Mouse (Mus musculus): ENCODE data around the gene Ush1g. TPM values are rescaled to one million over a fixed set of nuclear protein-coding genes. Genes with fewer than 3 reads are reported as not detected.

Gene Ush1g
- polyA plus RNA-seq, 1 experiment, result 0.01 TPM

DNA sequence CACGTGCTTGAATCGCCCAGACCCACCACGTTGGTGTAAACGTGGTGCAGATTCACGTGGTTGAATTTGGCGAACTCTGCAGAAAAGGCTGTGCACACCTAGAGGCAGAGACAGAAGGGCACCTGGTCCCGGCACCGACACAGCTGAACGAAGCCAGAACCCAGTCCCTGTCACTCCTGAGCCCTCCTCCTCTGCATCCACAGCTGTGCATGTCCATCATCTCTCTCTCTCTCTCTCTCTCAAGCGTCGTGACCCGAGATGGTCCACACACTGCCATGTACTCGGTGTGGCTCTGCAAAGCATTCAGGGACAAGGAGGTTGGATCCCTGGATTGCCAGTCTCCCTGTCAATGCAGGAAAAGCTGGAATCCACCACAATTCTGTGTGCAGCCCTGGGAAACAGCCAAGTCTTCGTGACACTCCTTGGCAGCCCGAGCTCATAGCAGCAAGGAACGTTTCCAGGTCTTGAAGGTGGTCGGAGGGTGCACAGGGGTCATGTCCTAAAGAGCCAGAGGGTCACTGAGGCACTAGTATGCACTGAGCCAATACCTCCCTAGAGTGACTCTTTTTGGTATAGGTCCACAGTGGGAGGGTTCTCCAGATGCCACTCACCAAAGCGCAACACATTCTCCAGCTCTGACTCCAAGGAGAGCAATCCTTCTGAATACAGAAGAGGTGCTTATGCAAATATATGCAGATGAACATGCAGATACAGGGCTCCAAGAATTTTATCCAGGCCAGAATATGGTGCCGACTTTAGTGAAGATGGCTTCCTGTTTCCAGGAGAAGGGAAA is 35.4 kb downstream of the Ush1g start:
- no peak for TF ChIP-seq MYOG (IDR thresholded peaks at IDR 0.05; ENCODE audit: control insufficient read depth, extremely low read depth, insufficient read length)
- TF ChIP-seq CEBPB (IDR thresholded peaks at IDR 0.05; ENCODE audit: low read depth), result no peak
- TF ChIP-seq MAX (IDR thresholded peaks at IDR 0.05), result no peak
- peak; percentile 88 for TF ChIP-seq MYOD1 (IDR thresholded peaks at IDR 0.05; ENCODE audit: control insufficient read depth, insufficient read length, low read depth)
- Histone ChIP-seq H3ac (ENCODE audit: control insufficient read depth, insufficient read length, low read depth) (no peak overlapping the region), H3K27me3 (ENCODE audit: control insufficient read depth, insufficient read depth, insufficient read length) (no peaks in the 10 kb centered on the region)

DNA sequence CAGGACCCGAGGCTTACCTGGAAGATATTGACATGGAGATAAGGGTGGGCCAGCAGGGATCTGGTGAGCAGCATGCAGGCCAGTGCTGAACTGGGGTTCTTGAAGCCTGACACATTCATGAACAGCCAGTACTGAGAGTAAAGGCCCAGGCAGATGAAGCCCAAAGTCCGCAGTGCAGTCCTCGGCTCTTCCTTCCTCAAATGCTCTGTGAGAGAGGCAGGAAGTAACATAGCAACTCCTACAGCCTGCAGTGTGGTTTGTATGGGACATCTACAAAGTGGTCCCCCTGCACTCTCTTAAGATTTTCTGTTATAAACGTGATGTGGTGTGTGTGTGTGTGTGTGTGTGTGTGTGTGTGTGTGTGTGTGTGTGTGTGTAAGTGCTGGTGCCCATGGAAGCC is 36.6 kb downstream of the Ush1g start:
- no peak for TF ChIP-seq USF1 (IDR thresholded peaks at IDR 0.05; ENCODE audit: low read depth)
- no peak for TF ChIP-seq MYOG (IDR thresholded peaks at IDR 0.05; ENCODE audit: control insufficient read depth, extremely low read depth, insufficient read length)
- no peak for TF ChIP-seq CTCF (IDR thresholded peaks at IDR 0.05; ENCODE audit: control insufficient read depth, insufficient read depth, insufficient read length)
- no peak for TF ChIP-seq CEBPB (IDR thresholded peaks at IDR 0.05; ENCODE audit: low read depth)
- TF ChIP-seq MAX (IDR thresholded peaks at IDR 0.05), result no peak
- TF ChIP-seq FOSL1 (IDR thresholded peaks at IDR 0.05; ENCODE audit: insufficient read depth, low read length, poor library complexity, severe bottlenecking), result no peak
- no peak for TF ChIP-seq MYOD1 (IDR thresholded peaks at IDR 0.05; ENCODE audit: control insufficient read depth, insufficient read length, low read depth)
- no peak overlapping the region for H3K4me3 ChIP-seq (ENCODE audit: insufficient read depth, poor library complexity, severe bottlenecking)
- no peaks in the 10 kb centered on the region for H3K79me2 ChIP-seq (ENCODE audit: control insufficient read depth, insufficient read depth)
- H3K36me3 ChIP-seq (ENCODE audit: control insufficient read depth, insufficient read depth), result no peaks in the 10 kb centered on the region
- H3K79me3 ChIP-seq (ENCODE audit: low read depth), result no peaks in the 10 kb centered on the region
- no peaks in the 10 kb centered on the region for H3K27me3 ChIP-seq (ENCODE audit: control insufficient read depth, insufficient read depth, insufficient read length)
- H3ac ChIP-seq (ENCODE audit: control insufficient read depth, insufficient read length, low read depth), result no peak overlapping the region

More for the DNA sequence above, 35.4 kb downstream of the Ush1g start:
- Histone ChIP-seq H3K4me3 (ENCODE audit: insufficient read depth, poor library complexity, severe bottlenecking) (no peak overlapping the region), H3K79me3 (ENCODE audit: low read depth) (no peaks in the 10 kb centered on the region), H3K79me2 (ENCODE audit: control insufficient read depth, insufficient read depth) (no peaks in the 10 kb centered on the region), H3K36me3 (ENCODE audit: control insufficient read depth, insufficient read depth) (no peaks in the 10 kb centered on the region)

DNA sequence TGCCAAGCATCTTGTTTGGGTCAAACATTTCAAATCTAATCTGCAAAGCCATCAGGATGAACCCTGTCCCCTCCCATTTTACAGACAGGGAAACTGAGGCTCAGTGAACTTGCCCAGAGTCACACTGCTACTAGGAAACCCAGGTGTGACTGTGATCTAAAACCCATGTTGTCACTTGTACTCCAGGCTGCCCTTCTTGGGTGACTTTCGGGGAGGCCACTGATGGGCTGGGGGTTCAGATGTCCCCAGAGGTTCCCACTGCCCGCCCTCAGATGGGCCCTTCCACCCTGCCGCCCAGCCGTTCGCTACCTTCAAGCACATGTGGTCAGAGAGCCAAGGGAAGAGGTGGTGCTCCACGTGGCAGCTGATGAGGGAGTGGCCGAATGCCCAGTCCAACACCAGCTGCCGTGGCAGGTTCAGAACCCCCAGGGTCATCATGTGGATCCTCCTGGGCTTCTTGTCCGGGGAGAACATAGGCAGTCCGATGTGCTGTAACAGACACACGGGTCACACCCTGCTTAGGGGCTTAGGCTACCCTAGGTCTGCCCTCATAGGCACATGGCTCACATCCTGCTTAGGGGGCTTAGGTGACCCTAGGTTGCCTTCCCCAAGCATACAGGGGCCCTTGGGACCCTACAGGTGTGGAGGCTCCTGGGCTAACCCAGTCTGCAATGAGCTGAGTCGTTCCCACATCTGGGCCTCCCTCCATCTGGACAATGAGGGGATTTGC is 37.8 kb downstream of the Ush1g start:
- Histone ChIP-seq H3K79me2 (ENCODE audit: control insufficient read depth, insufficient read depth) (no peaks in the 10 kb centered on the region), H3K79me3 (ENCODE audit: low read depth) (no peaks in the 10 kb centered on the region), H3K36me3 (ENCODE audit: control insufficient read depth, insufficient read depth) (no peaks in the 10 kb centered on the region), H3K4me3 (ENCODE audit: insufficient read depth, poor library complexity, severe bottlenecking) (no peak overlapping the region), H3ac (ENCODE audit: control insufficient read depth, insufficient read length, low read depth) (no peak overlapping the region), H3K27me3 (ENCODE audit: control insufficient read depth, insufficient read depth, insufficient read length) (no peaks in the 10 kb centered on the region)
- TF ChIP-seq FOSL1 (IDR thresholded peaks at IDR 0.05; ENCODE audit: insufficient read depth, low read length, poor library complexity, severe bottlenecking) (no peak), USF1 (IDR thresholded peaks at IDR 0.05; ENCODE audit: low read depth) (no peak), CEBPB (IDR thresholded peaks at IDR 0.05; ENCODE audit: low read depth) (no peak), CTCF (IDR thresholded peaks at IDR 0.05; ENCODE audit: control insufficient read depth, insufficient read depth, insufficient read length) (no peak), MYOG (IDR thresholded peaks at IDR 0.05; ENCODE audit: control insufficient read depth, extremely low read depth, insufficient read length) (no peak), MAX (IDR thresholded peaks at IDR 0.05) (no peak), MYOD1 (IDR thresholded peaks at IDR 0.05; ENCODE audit: control insufficient read depth, insufficient read length, low read depth) (no peak)

DNA sequence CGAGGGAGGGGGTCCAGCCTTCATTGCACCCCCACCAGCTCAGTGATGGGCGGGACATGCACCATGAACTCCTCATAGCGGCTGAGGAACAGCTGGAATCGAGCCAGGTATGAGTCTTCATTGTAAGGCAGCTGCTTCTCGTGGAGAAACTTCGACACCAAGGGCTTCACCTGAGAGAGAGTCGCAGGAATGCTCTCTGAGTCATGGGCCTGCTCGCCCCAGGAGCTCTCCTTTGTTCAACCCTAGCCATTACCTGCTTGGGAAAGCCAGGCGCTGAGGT is 38.4 kb downstream of the Ush1g start:
- no peaks in the 10 kb centered on the region for H3K27me3 ChIP-seq (ENCODE audit: control insufficient read depth, insufficient read depth, insufficient read length)
- no peaks in the 10 kb centered on the region for H3K79me3 ChIP-seq (ENCODE audit: low read depth)
- TF ChIP-seq MYOD1 (IDR thresholded peaks at IDR 0.05; ENCODE audit: control insufficient read depth, insufficient read length, low read depth) (no peak), MAX (IDR thresholded peaks at IDR 0.05) (no peak), USF1 (IDR thresholded peaks at IDR 0.05; ENCODE audit: low read depth) (no peak), CTCF (IDR thresholded peaks at IDR 0.05; ENCODE audit: control insufficient read depth, insufficient read depth, insufficient read length) (no peak), FOSL1 (IDR thresholded peaks at IDR 0.05; ENCODE audit: insufficient read depth, low read length, poor library complexity, severe bottlenecking) (no peak), MYOG (IDR thresholded peaks at IDR 0.05; ENCODE audit: control insufficient read depth, extremely low read depth, insufficient read length) (no peak), CEBPB (IDR thresholded peaks at IDR 0.05; ENCODE audit: low read depth) (no peak)
- no peak overlapping the region for H3K4me3 ChIP-seq (ENCODE audit: insufficient read depth, poor library complexity, severe bottlenecking)
- H3K36me3 ChIP-seq (ENCODE audit: control insufficient read depth, insufficient read depth), result no peaks in the 10 kb centered on the region
- no peaks in the 10 kb centered on the region for H3K79me2 ChIP-seq (ENCODE audit: control insufficient read depth, insufficient read depth)
- no peak overlapping the region for H3ac ChIP-seq (ENCODE audit: control insufficient read depth, insufficient read length, low read depth)

DNA sequence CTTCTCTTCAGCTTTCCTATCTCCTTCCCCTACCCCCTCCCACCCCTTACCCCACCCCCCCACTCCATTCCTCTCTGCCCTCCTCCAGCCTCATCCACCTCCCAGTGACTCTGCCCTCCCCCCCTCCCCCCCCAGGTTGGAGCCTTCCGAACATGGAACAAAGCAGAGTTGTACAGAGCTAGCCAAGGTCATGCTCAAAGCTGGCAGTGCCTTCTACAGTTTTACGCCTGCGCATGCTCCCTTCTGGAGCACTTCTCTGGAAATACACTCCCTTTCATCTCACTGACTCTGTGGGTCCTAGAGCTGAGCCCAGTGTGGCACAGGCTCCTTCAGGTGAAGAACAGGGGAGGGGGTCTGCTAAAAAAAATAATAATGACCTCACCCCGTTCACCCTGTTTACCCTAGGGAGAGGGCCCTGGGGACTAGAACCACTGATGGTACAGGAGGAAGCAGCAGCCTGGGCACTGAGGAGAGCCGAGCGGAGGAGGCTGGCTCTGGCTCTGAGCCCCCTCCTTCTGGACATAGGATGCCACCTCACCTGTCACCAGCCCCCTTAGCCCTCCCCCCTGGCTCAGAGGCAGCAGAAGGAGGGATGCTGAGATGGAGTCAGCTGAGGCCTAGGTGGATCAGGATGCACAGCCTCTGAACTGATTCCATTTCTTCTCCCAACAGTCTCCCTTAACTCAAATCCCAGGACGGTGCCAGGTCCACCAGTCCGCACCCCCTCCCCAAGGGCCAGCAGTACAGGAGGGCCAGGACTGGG is 38.9 kb downstream of the Ush1g start:
- H3K4me3 ChIP-seq (ENCODE audit: insufficient read depth, poor library complexity, severe bottlenecking), result no peak overlapping the region
- H3K79me3 ChIP-seq (ENCODE audit: low read depth), result no peaks in the 10 kb centered on the region
- no peaks in the 10 kb centered on the region for H3K36me3 ChIP-seq (ENCODE audit: control insufficient read depth, insufficient read depth)
- H3ac ChIP-seq (ENCODE audit: control insufficient read depth, insufficient read length, low read depth), result no peak overlapping the region
- H3K27me3 ChIP-seq (ENCODE audit: control insufficient read depth, insufficient read depth, insufficient read length), result no peaks in the 10 kb centered on the region
- TF ChIP-seq USF1 (IDR thresholded peaks at IDR 0.05; ENCODE audit: low read depth), result no peak
- TF ChIP-seq MAX (IDR thresholded peaks at IDR 0.05), result no peak
- no peak for TF ChIP-seq MYOD1 (IDR thresholded peaks at IDR 0.05; ENCODE audit: control insufficient read depth, insufficient read length, low read depth)
- no peak for TF ChIP-seq CTCF (IDR thresholded peaks at IDR 0.05; ENCODE audit: control insufficient read depth, insufficient read depth, insufficient read length)
- TF ChIP-seq FOSL1 (IDR thresholded peaks at IDR 0.05; ENCODE audit: insufficient read depth, low read length, poor library complexity, severe bottlenecking), result no peak
- TF ChIP-seq MYOG (IDR thresholded peaks at IDR 0.05; ENCODE audit: control insufficient read depth, extremely low read depth, insufficient read length), result no peak
- no peak for TF ChIP-seq CEBPB (IDR thresholded peaks at IDR 0.05; ENCODE audit: low read depth)
- no peaks in the 10 kb centered on the region for H3K79me2 ChIP-seq (ENCODE audit: control insufficient read depth, insufficient read depth)
